In the genomic region with DNA sequence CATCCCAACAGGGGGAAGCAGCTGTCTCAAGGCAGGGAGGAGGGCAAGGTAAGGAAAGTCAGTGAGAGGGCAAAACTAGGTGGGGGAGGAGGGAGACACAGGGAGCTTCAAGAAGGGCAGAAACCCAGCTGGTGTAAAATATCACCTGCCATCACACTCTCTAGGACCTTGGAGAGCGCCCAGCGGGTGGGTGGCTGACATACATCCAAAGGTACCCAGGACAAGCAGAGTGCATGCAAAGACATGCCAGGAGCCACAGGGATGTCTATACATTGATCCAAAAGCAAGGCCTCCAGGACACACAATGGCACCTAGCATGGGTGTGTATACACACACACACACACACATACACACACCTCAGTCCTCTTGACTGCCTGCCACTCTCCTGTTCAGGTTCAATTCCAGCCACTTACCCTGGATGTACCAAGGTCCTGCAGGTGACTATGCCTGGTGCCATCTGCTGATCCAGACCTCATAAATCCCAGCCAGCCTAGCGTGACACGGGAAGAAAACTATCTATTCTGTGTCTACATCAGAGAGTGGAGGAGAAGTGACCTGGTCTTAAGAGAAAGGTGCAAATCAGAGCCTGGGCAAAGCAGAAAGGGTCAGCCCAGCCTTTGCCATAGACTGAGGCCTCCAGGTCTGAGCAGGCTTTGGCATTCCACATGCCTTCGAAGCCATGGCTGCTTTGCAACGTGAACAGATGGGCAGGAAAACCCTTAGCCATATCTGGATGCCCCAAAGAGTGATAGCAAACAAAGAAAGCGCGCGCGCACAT, we compare ENCODE assay signal across 10 mouse cellular contexts. TPM values are rescaled to one million over a fixed set of nuclear protein-coding genes. Genes with fewer than 3 reads are reported as not detected.
DNase-seq lines count a peak whose midpoint lies in the region.
"Had no signal": no experiment of that assay in that cellular context is flagged by ENCODE, and none has a peak within 500 bp of the region (broad histone marks: within the 10 kb centered on the region; RNA-seq: fewer than 3 reads in every experiment).

No protein-coding gene starts in this region.

- WGBS in embryonic facial prominence, embryonic 10.5 days, result 69% methylated on average over 10 of the region's 10 CpGs

- H3K27ac ChIP-seq in embryonic facial prominence, embryonic 10.5 days (replicated peaks), result no peak overlapping the region
- H3K27ac ChIP-seq: embryonic facial prominence, embryonic 15.5 days had no signal

- peak; percentile 18 for DNase-seq in adrenal gland, adult 2 months
- no peak for DNase-seq in adrenal gland, adult 8-10 months
- peak; percentile 9 for DNase-seq in lung, postnatal 14 days
- no peak for DNase-seq in lung, postnatal 10 days
- peak; percentile 72 for DNase-seq in embryonic facial prominence, embryonic 10.5 days (ENCODE audit: low spot score)
- peak; percentile 53 for DNase-seq in thymus, postnatal 0 days (ENCODE audit: low spot score)
- no peak for DNase-seq in spleen, adult 12 weeks (ENCODE audit: low spot score)
- DNase-seq in left cerebral cortex, adult 18-20 months (ENCODE audit: low spot score in 2 of 2), result no peak
- DNase-seq: lung, postnatal 36 days had no signal

- H3K9me3 ChIP-seq in embryonic facial prominence, embryonic 10.5 days, result no peaks in the 10 kb centered on the region
- H3K9me3 ChIP-seq: embryonic facial prominence, embryonic 15.5 days had no signal

- no peak overlapping the region for H3K4me3 ChIP-seq in embryonic facial prominence, embryonic 10.5 days
- H3K4me3 ChIP-seq: embryonic facial prominence, embryonic 15.5 days had no signal

- H3K36me3 ChIP-seq in embryonic facial prominence, embryonic 10.5 days (replicated peaks), result no peaks in the 10 kb centered on the region
- H3K36me3 ChIP-seq: embryonic facial prominence, embryonic 15.5 days had no signal

- peaks cover 42% of the 10 kb centered on the region for H3K27me3 ChIP-seq in embryonic facial prominence, embryonic 10.5 days (replicated peaks; ENCODE audit: low read depth, poor library complexity, severe bottlenecking)

- peaks cover 8% of the 10 kb centered on the region for H3K4me1 ChIP-seq in embryonic facial prominence, embryonic 10.5 days

RNA-seq across cellular contexts. Expression of gene Rap1gap2, which starts 25.6 kb away (rescaled TPM):
- 10 to 100 TPM in 1 of 2 experiments, 1 to 10 TPM in 1; 6.1 to 12.9 TPM for total RNA-seq in adrenal gland, adult 2 months (2021)
- polyA plus RNA-seq in adrenal gland, adult 2 months (2012; rRNA removed), result 4.8 and 5.1 TPM in 2 replicates
- total RNA-seq in adrenal gland, adult 8-10 months (2022), result 10 to 100 TPM in 2 of 4 experiments, 1 to 10 TPM in 2; 8.2 to 19.6 (median 12.7) TPM
- 1.2 and 1.9 TPM in 2 replicates for polyA plus RNA-seq in embryonic facial prominence, embryonic 10.5 days (2016; fragmentation: Nextera tagmentation; extraction: Ambion mirVana)
- 3.5 and 3.8 TPM in 2 replicates for polyA plus RNA-seq in thymus, postnatal 0 days (2015; fragmentation: Nextera tagmentation; extraction: Ambion mirVana)
- total RNA-seq in left cerebral cortex, adult 18-20 months (2021), result 100 to 1,000 TPM; 175 to 181 TPM

RNA-seq across cellular contexts. Expression of gene Ccdc92b, which starts 34.3 kb away (rescaled TPM):
- total RNA-seq in adrenal gland, adult 2 months (2021), result 1 to 10 TPM; 2.0 to 3.6 TPM
- 2.4 and 4.0 TPM in 2 replicates for polyA plus RNA-seq in adrenal gland, adult 2 months (2012; rRNA removed)
- total RNA-seq in adrenal gland, adult 8-10 months (2022), result 1 to 10 TPM; 3.9 to 7.0 (median 4.5) TPM
- polyA plus RNA-seq in embryonic facial prominence, embryonic 10.5 days (2016; fragmentation: Nextera tagmentation; extraction: Ambion mirVana), result 0.52 and 0.69 TPM in 2 replicates
- polyA plus RNA-seq in thymus, postnatal 0 days (2015; fragmentation: Nextera tagmentation; extraction: Ambion mirVana), result 0.06 and 0.10 TPM in 2 replicates
- 10 to 100 TPM; 34.2 to 35.5 TPM for total RNA-seq in left cerebral cortex, adult 18-20 months (2021)

Comparison
In these comparisons a context has a peak if more than half of its experiments do, and no peak if none do; other contexts are left out.
1. DNase-seq: peak in adrenal gland, adult 2 months (single experiment), lung, postnatal 14 days (single experiment), embryonic facial prominence, embryonic 10.5 days (single experiment) and thymus, postnatal 0 days (single experiment); none in adrenal gland, adult 8-10 months (single experiment), lung, postnatal 10 days (single experiment), spleen, adult 12 weeks (single experiment) and left cerebral cortex, adult 18-20 months (0 of 2).
2. RNA of gene Rap1gap2, which starts 25.6 kb away (total RNA-seq): 175 to 181 TPM in left cerebral cortex, adult 18-20 months; 8.2 to 19.6 TPM in adrenal gland, adult 8-10 months and 6.1 to 12.9 TPM in adrenal gland, adult 2 months; every median in the first group is over 4 times any median in the second.
3. RNA of gene Ccdc92b, which starts 34.3 kb away (total RNA-seq): 34.2 to 35.5 TPM in left cerebral cortex, adult 18-20 months; 3.9 to 7.0 TPM in adrenal gland, adult 8-10 months and 2.0 to 3.6 TPM in adrenal gland, adult 2 months; every median in the first group is over 4 times any median in the second.